20 mouse cellular contexts compared by ENCODE assay signal in genomic region chr5:66436791-66437246, GRCm38 (mm10).
DNase-seq lines count a peak whose midpoint lies in the region; ATAC-seq and TF ChIP-seq lines count a peak whose summit lies in the region.
"Had no signal": no experiment of that assay in that cellular context is flagged by ENCODE, and none has a peak within 500 bp of the region (broad histone marks: within the 10 kb centered on the region; RNA-seq: fewer than 3 reads in every experiment).

No protein-coding gene starts in this region.

- no peak overlapping the region for H3K27ac ChIP-seq in forebrain, embryonic 14.5 days (ENCODE audit: low read depth, low read length)
- H3K27ac ChIP-seq in forebrain, embryonic 10.5 days: no peak overlapping the region
- no peak overlapping the region for H3K27ac ChIP-seq in hindbrain, embryonic 16.5 days (ENCODE audit: low read depth, low read length)
- H3K27ac ChIP-seq in kidney, adult 2 months (ENCODE audit: insufficient read depth, low read depth, low read length): no peak overlapping the region
- H3K27ac ChIP-seq: embryonic facial prominence, embryonic 12.5 days; heart, embryonic 13.5 days; left cerebral cortex, adult 2 months; limb, embryonic 12.5 days; liver, embryonic 14.5 days; midbrain, embryonic 12.5 days; neural tube, embryonic 13.5 days had no signal

- H3K4me2 ChIP-seq in forebrain, embryonic 14.5 days (ENCODE audit: low read length): no peak overlapping the region
- H3K4me2 ChIP-seq in hindbrain, embryonic 16.5 days (ENCODE audit: low read length): no peak overlapping the region
- H3K4me2 ChIP-seq: embryonic facial prominence, embryonic 12.5 days; heart, embryonic 13.5 days; limb, embryonic 12.5 days; midbrain, embryonic 12.5 days; neural tube, embryonic 13.5 days had no signal

- intact Hi-C loops in left cerebral cortex, postnatal 4 days (cut with DNase I): no loop called here
- intact Hi-C loops in left cerebral cortex, postnatal 10 days (cut with DNase I): no loop called here

- peak; percentile 62 for DNase-seq in forebrain, embryonic 14.5 days (ENCODE audit: low spot score)
- no peak for DNase-seq in forebrain, embryonic 10.5 days (ENCODE audit: extremely low spot score, low spot score)
- DNase-seq in left cerebral cortex, postnatal 4 days: peak; percentile 30
- no peak for DNase-seq in left cerebral cortex, postnatal 10 days (ENCODE audit: extremely low spot score in 1 of 2, low spot score in 2 of 2)
- DNase-seq in brain, embryonic 14.5 days (ENCODE audit: low read depth): peak; percentile 71
- no peak for DNase-seq in kidney, adult 2 months
- DNase-seq in right cerebral cortex, postnatal 36 days (ENCODE audit: low spot score in 2 of 2): no peak
- DNase-seq: adrenal gland, postnatal 10 days; cerebellum, adult 11 months; kidney, postnatal 4 days; layer of hippocampus, adult 9-11 months; thymus, postnatal 25 days had no signal

- WGBS in forebrain, embryonic 14.5 days: 64% methylated on average over 2 of the region's 2 CpGs
- 93% methylated on average over 2 of the region's 2 CpGs for WGBS in forebrain, embryonic 10.5 days
- WGBS in hindbrain, embryonic 16.5 days: 78% methylated on average over 2 of the region's 2 CpGs
- 58% methylated on average over 2 of the region's 2 CpGs for WGBS in kidney, adult 2 months

- no peaks in the 10 kb centered on the region for H3K36me3 ChIP-seq in forebrain, embryonic 14.5 days (ENCODE audit: control insufficient read depth, insufficient read depth, low read length)
- no peaks in the 10 kb centered on the region for H3K36me3 ChIP-seq in forebrain, embryonic 10.5 days (replicated peaks)
- H3K36me3 ChIP-seq in hindbrain, embryonic 16.5 days (ENCODE audit: control insufficient read depth, insufficient read depth, low read length): no peaks in the 10 kb centered on the region
- H3K36me3 ChIP-seq in kidney, adult 2 months (ENCODE audit: control insufficient read depth, insufficient read depth, low read length): no peaks in the 10 kb centered on the region
- H3K36me3 ChIP-seq: embryonic facial prominence, embryonic 12.5 days; heart, embryonic 13.5 days; limb, embryonic 12.5 days; midbrain, embryonic 12.5 days; neural tube, embryonic 13.5 days had no signal

- no peak for TF ChIP-seq POLR2A in brain, embryonic 14.5 days (IDR thresholded peaks at IDR 0.05; ENCODE audit: borderline replicate concordance, extremely low read depth, insufficient read depth, insufficient read length, poor library complexity, severe bottlenecking)
- TF ChIP-seq POLR2A in kidney, adult 2 months (IDR thresholded peaks at IDR 0.05; ENCODE audit: low read depth, low read length): no peak

- no peaks in the 10 kb centered on the region for H3K27me3 ChIP-seq in forebrain, embryonic 14.5 days (replicated peaks; ENCODE audit: control insufficient read depth, insufficient read depth, low read length)
- H3K27me3 ChIP-seq in forebrain, embryonic 10.5 days (ENCODE audit: poor library complexity, severe bottlenecking): no peaks in the 10 kb centered on the region
- H3K27me3 ChIP-seq in hindbrain, embryonic 16.5 days (replicated peaks; ENCODE audit: control insufficient read depth, insufficient read depth, low read length): no peaks in the 10 kb centered on the region
- no peaks in the 10 kb centered on the region for H3K27me3 ChIP-seq in kidney, adult 2 months (replicated peaks; ENCODE audit: control insufficient read depth, insufficient read depth, low read length)
- H3K27me3 ChIP-seq: embryonic facial prominence, embryonic 12.5 days; heart, embryonic 13.5 days; limb, embryonic 12.5 days; midbrain, embryonic 12.5 days; neural tube, embryonic 13.5 days had no signal

- H3K4me3 ChIP-seq in forebrain, embryonic 14.5 days (ENCODE audit: low read depth, low read length): no peak overlapping the region
- no peak overlapping the region for H3K4me3 ChIP-seq in forebrain, embryonic 10.5 days
- no peak overlapping the region for H3K4me3 ChIP-seq in hindbrain, embryonic 16.5 days (ENCODE audit: low read length)
- H3K4me3 ChIP-seq in kidney, adult 2 months (ENCODE audit: insufficient read depth, low read depth, low read length): no peak overlapping the region
- H3K4me3 ChIP-seq: embryonic facial prominence, embryonic 12.5 days; heart, embryonic 13.5 days; left cerebral cortex, adult 2 months; limb, embryonic 12.5 days; midbrain, embryonic 12.5 days; neural tube, embryonic 13.5 days had no signal

- no peak overlapping the region for H3K9ac ChIP-seq in forebrain, embryonic 14.5 days (ENCODE audit: low read length)
- H3K9ac ChIP-seq in hindbrain, embryonic 16.5 days (ENCODE audit: low read depth, low read length): no peak overlapping the region
- H3K9ac ChIP-seq: embryonic facial prominence, embryonic 12.5 days; heart, embryonic 13.5 days; limb, embryonic 12.5 days; liver, embryonic 14.5 days; midbrain, embryonic 12.5 days; neural tube, embryonic 13.5 days had no signal

- no peaks in the 10 kb centered on the region for H3K9me3 ChIP-seq in forebrain, embryonic 14.5 days (replicated peaks; ENCODE audit: control insufficient read depth, low read length)
- no peaks in the 10 kb centered on the region for H3K9me3 ChIP-seq in forebrain, embryonic 10.5 days
- no peaks in the 10 kb centered on the region for H3K9me3 ChIP-seq in hindbrain, embryonic 16.5 days (ENCODE audit: control insufficient read depth, low read length)
- H3K9me3 ChIP-seq: embryonic facial prominence, embryonic 12.5 days; heart, embryonic 13.5 days; limb, embryonic 12.5 days; midbrain, embryonic 12.5 days; neural tube, embryonic 13.5 days had no signal

- peak; percentile 67; the same call in 1 of the 2 replicates for ATAC-seq in forebrain, embryonic 14.5 days
- ATAC-seq in hindbrain, embryonic 16.5 days: peak; percentile 54

- H3K4me1 ChIP-seq in forebrain, embryonic 14.5 days (ENCODE audit: control insufficient read depth, insufficient read depth, low read length): no peaks in the 10 kb centered on the region
- H3K4me1 ChIP-seq in forebrain, embryonic 10.5 days: no peaks in the 10 kb centered on the region
- no peaks in the 10 kb centered on the region; the same call in 1 of the 2 replicates for H3K4me1 ChIP-seq in hindbrain, embryonic 16.5 days (ENCODE audit: control insufficient read depth, insufficient read depth, low read depth, low read length)
- H3K4me1 ChIP-seq in kidney, adult 2 months (ENCODE audit: control insufficient read depth, insufficient read depth, low read length): no peaks in the 10 kb centered on the region
- H3K4me1 ChIP-seq: embryonic facial prominence, embryonic 12.5 days; limb, embryonic 12.5 days; midbrain, embryonic 12.5 days; neural tube, embryonic 13.5 days had no signal

- no peak for TF ChIP-seq CTCF in brain, embryonic 14.5 days (IDR thresholded peaks at IDR 0.05; ENCODE audit: borderline replicate concordance, extremely low read depth, insufficient read depth, insufficient read length)
- TF ChIP-seq CTCF in kidney, adult 2 months (conservative IDR thresholded peaks at IDR 0.05; ENCODE audit: insufficient read depth, insufficient read length, low read depth, low read length): no peak

Comparison
In these comparisons a context has a peak if more than half of its experiments do, and no peak if none do; other contexts are left out.
1. DNase-seq: peak in forebrain, embryonic 14.5 days (single experiment), left cerebral cortex, postnatal 4 days (single experiment) and brain, embryonic 14.5 days (single experiment); none in forebrain, embryonic 10.5 days (single experiment), left cerebral cortex, postnatal 10 days (0 of 2), kidney, adult 2 months (single experiment) and right cerebral cortex, postnatal 36 days (0 of 2).